Mouse (Mus musculus) kidney, postnatal 4 days (tissue): ENCODE results near the gene Prkag2.
A peak's percentile ranks its signal among the peaks of the same experiment; 100 is the strongest.

Source experiments
- DNase-seq, 2 experiments: peaks; one replicate each; pipeline ENCODE4 v3.0.0; 2021; ENCODE audit warnings: mixed read lengths in 2 of 2

Gene Prkag2

GRCm38 (mm10) chr5:24993190-24993589 lies 107.3 kb downstream of the Prkag2 start:
- DNase-seq, result no peak

GRCm38 (mm10) chr5:24991575-24991974 lies 108.9 kb downstream of the Prkag2 start:
- DNase-seq, result no peak

GRCm38 (mm10) chr5:24990460-24990859 lies 110.0 kb downstream of the Prkag2 start:
- DNase-seq, result no peak

GRCm38 (mm10) chr5:24989683-24990082 lies 110.8 kb downstream of the Prkag2 start:
- DNase-seq, result no peak

- no peak for DNase-seq
These were observed 113.5 kb downstream of the Prkag2 start for GRCm38 (mm10) chr5:24986956-24987355.

GRCm38 (mm10) chr5:24986204-24986940 lies 114.1 kb downstream of the Prkag2 start:
- no peak for DNase-seq

GRCm38 (mm10) chr5:24985434-24986176 lies 114.8 kb downstream of the Prkag2 start:
- DNase-seq, result no peak

- DNase-seq, result no peak
These were observed 116.3 kb downstream of the Prkag2 start for GRCm38 (mm10) chr5:24984157-24984556.

GRCm38 (mm10) chr5:24983539-24983938 lies 116.9 kb downstream of the Prkag2 start:
- peak; percentile 81 to 85 for DNase-seq

- DNase-seq, result no peak
These were observed 118.2 kb downstream of the Prkag2 start for GRCm38 (mm10) chr5:24982258-24982657.

- DNase-seq, result no peak
These were observed 118.7 kb downstream of the Prkag2 start for GRCm38 (mm10) chr5:24981765-24982164.

GRCm38 (mm10) chr5:24979968-24980345 lies 120.5 kb downstream of the Prkag2 start:
- DNase-seq, result no peak

- DNase-seq, result peak in 1 of 2 experiments; percentile 40
These were observed 121.0 kb downstream of the Prkag2 start for GRCm38 (mm10) chr5:24979312-24979967.

GRCm38 (mm10) chr5:24976907-24977306 lies 123.5 kb downstream of the Prkag2 start:
- DNase-seq, result no peak

- peak; percentile 54 to 66 for DNase-seq
These were observed 124.2 kb downstream of the Prkag2 start for GRCm38 (mm10) chr5:24976236-24976635.

GRCm38 (mm10) chr5:24975100-24975499 lies 125.3 kb downstream of the Prkag2 start:
- no peak for DNase-seq

GRCm38 (mm10) chr5:24973672-24974225 lies 126.7 kb downstream of the Prkag2 start:
- DNase-seq, result no peak

GRCm38 (mm10) chr5:24973228-24973627 lies 127.2 kb downstream of the Prkag2 start:
- DNase-seq, result peak; percentile 52 to 72

- no peak for DNase-seq
These were observed 129.7 kb downstream of the Prkag2 start for GRCm38 (mm10) chr5:24970552-24971275.

GRCm38 (mm10) chr5:24969241-24969880 lies 131.1 kb downstream of the Prkag2 start:
- peak in 1 of 2 experiments; percentile 28 for DNase-seq

GRCm38 (mm10) chr5:24968792-24969191 lies 131.7 kb downstream of the Prkag2 start:
- DNase-seq, result no peak
